Mouse (Mus musculus): ENCODE results near the gene Aicda. TPM values are rescaled to one million over a fixed set of nuclear protein-coding genes. Genes with fewer than 3 reads are reported as not detected.

Gene Aicda
- not detected for total RNA-seq (2023)

GRCm38 (mm10) chr6:122553606-122554005 lies at the start of gene Aicda:
TSS of gene Aicda (plus strand) at chr6:122553801.

GRCm38 (mm10) chr6:122505545-122505944 lies 48.1 kb upstream of the Aicda start, which contains the start of gene Mfap5:
TSS of gene Mfap5 (plus strand) at chr6:122505845.

GRCm38 (mm10) chr6:122602242-122602991 lies 48.8 kb downstream of the Aicda start, which contains the start of gene Apobec1:
TSS of gene Apobec1 (minus strand) at chr6:122602444.

GRCm38 (mm10) chr6:122609771-122610170 lies 56.2 kb downstream of the Aicda start, which contains the start of gene Gdf3:
TSS of gene Gdf3 (minus strand) at chr6:122610087.

Other genes with a start within 250 kb of the Aicda start
- gene M6pr, start 245.1 kb upstream of the Aicda start, total RNA-seq (2023), result 115 TPM
- 39.3 TPM for gene Phc1, start 213.2 kb upstream of the Aicda start, total RNA-seq (2023)
- not detected for gene Rimklb, start 55.0 kb upstream of the Aicda start, total RNA-seq (2023)
- gene Mfap5, start 48.0 kb upstream of the Aicda start, total RNA-seq (2023), result not detected
- gene Apobec1, start 48.6 kb downstream of the Aicda start, total RNA-seq (2023), result 15.5 TPM
- gene Gdf3, start 56.3 kb downstream of the Aicda start, total RNA-seq (2023), result not detected
- not detected for gene Dppa3, start 72.6 kb downstream of the Aicda start, total RNA-seq (2023)
- not detected for gene Nanog, start 153.7 kb downstream of the Aicda start, total RNA-seq (2023)
- gene Slc2a3, start 247.8 kb downstream of the Aicda start, total RNA-seq (2023), result 23.0 TPM